Mouse (Mus musculus) R1 (cell line): Measurements from ENCODE around the gene Nav2.

Experiments used
- DNase-seq: peaks from one replicate; pipeline ENCODE4 v3.0.0-alpha.2; 2018; ENCODE audit warnings: low read depth, low spot score

Gene Nav2

GRCm38 (mm10) chr7:49393857-49394256 is 485.3 kb downstream of the Nav2 start:
- DNase-seq, result no peak

- DNase-seq, result no peak
Measured at GRCm38 (mm10) chr7:49396202-49396601, 487.7 kb downstream of the Nav2 start.

GRCm38 (mm10) chr7:49397441-49398003 is 489.0 kb downstream of the Nav2 start:
- no peak for DNase-seq

GRCm38 (mm10) chr7:49398020-49398516 is 489.6 kb downstream of the Nav2 start:
- DNase-seq, result no peak

- DNase-seq, result peak; percentile 81
Measured at GRCm38 (mm10) chr7:49399314-49399713, 490.8 kb downstream of the Nav2 start.

GRCm38 (mm10) chr7:49400463-49400862 is 491.9 kb downstream of the Nav2 start:
- no peak for DNase-seq

- DNase-seq, result no peak
Measured at GRCm38 (mm10) chr7:49402526-49402925, 494.0 kb downstream of the Nav2 start.

- no peak for DNase-seq
Measured at GRCm38 (mm10) chr7:49407688-49408087, 499.2 kb downstream of the Nav2 start.

GRCm38 (mm10) chr7:49408625-49409024 is 500.1 kb downstream of the Nav2 start:
- DNase-seq, result no peak

- DNase-seq, result no peak
Measured at GRCm38 (mm10) chr7:49409265-49409664, 500.7 kb downstream of the Nav2 start.

GRCm38 (mm10) chr7:49410188-49410587 is 501.7 kb downstream of the Nav2 start:
- no peak for DNase-seq

GRCm38 (mm10) chr7:49410892-49411291 is 502.4 kb downstream of the Nav2 start:
- no peak for DNase-seq

- DNase-seq, result no peak
Measured at GRCm38 (mm10) chr7:49411803-49412202, 503.3 kb downstream of the Nav2 start.

GRCm38 (mm10) chr7:49415131-49415530 is 506.6 kb downstream of the Nav2 start:
- DNase-seq, result no peak

GRCm38 (mm10) chr7:49415716-49416115 is 507.2 kb downstream of the Nav2 start:
- no peak for DNase-seq

GRCm38 (mm10) chr7:49418841-49419240 is 510.3 kb downstream of the Nav2 start:
- DNase-seq, result no peak

GRCm38 (mm10) chr7:49420139-49420802 is 511.8 kb downstream of the Nav2 start:
- DNase-seq, result no peak

- DNase-seq, result no peak
Measured at GRCm38 (mm10) chr7:49421261-49421660, 512.7 kb downstream of the Nav2 start.

- DNase-seq, result no peak
Measured at GRCm38 (mm10) chr7:49423943-49424342, 515.4 kb downstream of the Nav2 start.

- DNase-seq, result no peak
Measured at GRCm38 (mm10) chr7:49426060-49426459, 517.5 kb downstream of the Nav2 start.

GRCm38 (mm10) chr7:49427843-49428242 is 519.3 kb downstream of the Nav2 start:
- DNase-seq, result peak; percentile 82

GRCm38 (mm10) chr7:49428947-49429346 is 520.4 kb downstream of the Nav2 start:
- DNase-seq, result peak; percentile 93

GRCm38 (mm10) chr7:49430808-49431207 is 522.3 kb downstream of the Nav2 start:
- peak; percentile 38 for DNase-seq
